Mouse (Mus musculus) cortical plate, adult 2 months (tissue): Measurements from ENCODE around the gene Pign.

ENCODE experiments used
- CTCF ChIP-seq: fragments of 200-500 bp; IDR thresholded peaks from 2 replicates; pipeline ENCODE4 v1.5.1; 2011; ENCODE audit warnings: mild to moderate bottlenecking, control low read depth, low read length; ENCODE audit not compliant: insufficient read depth; ENCODE audit errors: extremely low read depth
- POLR2A ChIP-seq: fragments of 200-500 bp; IDR thresholded peaks from 2 replicates; pipeline ENCODE4 v1.6.1; 2011; ENCODE audit warnings: mild to moderate bottlenecking, low read length, control low read depth; ENCODE audit not compliant: insufficient read depth; ENCODE audit errors: extremely low read depth

DNA sequence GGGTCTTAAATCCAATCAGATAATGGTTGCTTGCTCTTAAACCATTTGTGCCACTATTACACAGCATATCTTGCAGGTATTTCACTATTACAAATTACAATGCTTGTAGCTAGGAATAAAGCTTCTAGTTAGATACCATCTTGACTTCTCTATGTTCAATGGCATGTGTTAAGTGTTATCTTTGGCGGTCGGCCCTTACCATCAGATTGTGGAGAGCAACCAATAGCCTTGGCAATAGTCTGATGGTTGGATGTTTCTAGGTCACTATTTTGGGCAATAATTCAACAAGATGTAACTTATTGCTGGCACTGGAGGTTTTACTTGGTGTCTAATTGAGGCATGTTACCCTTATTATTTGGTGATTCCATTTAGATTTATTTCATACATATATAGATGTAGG, 11.3 kb upstream of the Pign start:
- TF ChIP-seq POLR2A (no peak), CTCF (no peak)
